Mouse (Mus musculus) liver, embryonic 15.5 days (tissue): ENCODE data around the gene Xylt1. TPM values are rescaled to one million over a fixed set of nuclear protein-coding genes. Genes with fewer than 3 reads are reported as not detected.

Experiments
- ATAC-seq: fragments of 200-750 bp; cut with Nextera tagmentation; 2 replicates; pipeline ENCODE4 v1.8.0; 2017; ENCODE audit warnings: moderate number of reproducible peaks, mild to moderate bottlenecking, moderate library complexity; ENCODE audit not compliant: insufficient read depth
- H3K27ac ChIP-seq: fragments of 300-500 bp; sonication (generic); replicated peaks from 2 replicates; pipeline ENCODE4 v1.5.1; 2015; ENCODE audit warnings: mild to moderate bottlenecking, inconsistent platforms
- H3K27me3 ChIP-seq: fragments of 300-500 bp; sonication (generic); 2 replicates; pipeline ENCODE4 v1.6.1; 2015; ENCODE audit warnings: mild to moderate bottlenecking, inconsistent platforms
- H3K36me3 ChIP-seq: fragments of 300-500 bp; sonication (generic); replicated peaks from 2 replicates; pipeline ENCODE4 v1.6.1; 2015; ENCODE audit warnings: moderate library complexity, mild to moderate bottlenecking, inconsistent platforms
- H3K4me1 ChIP-seq: fragments of 300-500 bp; sonication (generic); replicated peaks from 2 replicates; pipeline ENCODE4 v1.6.1; 2015; ENCODE audit warnings: inconsistent platforms
- H3K4me2 ChIP-seq: fragments of 300-500 bp; sonication (generic); 2 replicates; pipeline ENCODE4 v1.6.1; 2015; ENCODE audit warnings: moderate library complexity, mild to moderate bottlenecking, inconsistent platforms
- H3K4me3 ChIP-seq: fragments of 300-500 bp; sonication (generic); replicated peaks from 2 replicates; pipeline ENCODE4 v1.5.1; 2015; ENCODE audit warnings: mild to moderate bottlenecking, inconsistent platforms
- H3K9ac ChIP-seq: fragments of 300-500 bp; sonication (generic); 2 replicates; pipeline ENCODE4 v1.6.1; 2015; ENCODE audit warnings: moderate library complexity, mild to moderate bottlenecking, inconsistent platforms
- H3K9me3 ChIP-seq: fragments of 300-500 bp; sonication (generic); replicated peaks from 2 replicates; pipeline ENCODE4 v1.6.1; 2016; ENCODE audit warnings: inconsistent platforms
- WGBS: fragments of 180-500 bp; shearing (Covaris S2); methylation state at CpG from one replicate; pipeline ENCODE4 v1.1.7; 2015; ENCODE audit warnings: mixed read lengths; ENCODE audit not compliant: insufficient replicate concordance; 5-methylcytosine and 5-hydroxymethylcytosine counted together
- polyA plus RNA-seq: library from polyadenylated mRNA; unstranded; fragments of >200 nt; fragmentation: Nextera tagmentation; extraction: Ambion mirVana; gene quantifications from 2 replicates; pipeline ENCODE4 v1.2.1, GENCODE M21; 2015

Xylt1 gene
- polyA plus RNA-seq, 1 experiment from 2014 or later = 0.24 TPM

DNA sequence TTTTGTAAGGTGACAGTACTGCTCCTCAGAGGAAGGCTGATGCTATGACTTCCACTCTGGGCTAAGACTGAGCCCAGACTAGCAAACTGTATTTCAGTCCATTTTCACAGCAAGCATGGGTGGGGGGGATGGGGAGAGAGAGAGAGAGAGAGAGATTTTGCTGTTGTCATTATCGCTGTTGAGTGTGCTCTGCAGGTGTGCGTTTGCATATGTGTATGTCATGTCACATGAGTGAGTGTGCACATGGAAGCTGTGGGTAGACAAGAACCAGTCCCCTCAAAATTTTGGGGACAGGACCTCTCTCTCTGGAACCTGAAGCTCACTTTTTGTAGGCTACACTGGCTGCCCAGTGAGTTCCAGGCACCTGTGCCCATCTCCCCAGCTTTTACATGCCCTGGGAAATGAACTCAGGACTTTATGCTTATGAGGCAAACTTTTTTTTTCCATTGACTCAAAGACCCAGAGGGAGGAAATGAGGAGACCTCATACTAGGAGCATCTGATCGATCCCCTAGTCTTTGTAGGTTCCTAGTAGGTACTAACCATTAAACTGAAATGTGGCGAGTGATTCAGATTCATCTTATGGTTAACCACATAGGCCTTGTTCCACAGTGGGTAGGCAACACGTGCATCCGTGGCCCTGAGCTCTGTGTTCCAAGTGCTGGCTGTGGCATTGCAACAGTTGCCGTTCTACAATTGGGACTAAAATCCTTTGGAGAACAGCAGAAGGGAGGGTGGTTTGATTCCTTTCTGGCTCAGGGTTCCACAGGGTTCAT lies 85.4 kb downstream of the Xylt1 start:
- no peaks in the 10 kb centered on the region for H3K9me3 ChIP-seq
- no peak overlapping the region for H3K4me2 ChIP-seq
- H3K4me3 ChIP-seq = no peak overlapping the region
- no peaks in the 10 kb centered on the region for H3K4me1 ChIP-seq
- no peak overlapping the region for H3K27ac ChIP-seq
- WGBS = 66% methylated on average over 7 of the region's 7 CpGs
- H3K27me3 ChIP-seq = no peaks in the 10 kb centered on the region
- no peak for ATAC-seq
- H3K36me3 ChIP-seq = no peaks in the 10 kb centered on the region
- H3K9ac ChIP-seq = no peak overlapping the region

DNA sequence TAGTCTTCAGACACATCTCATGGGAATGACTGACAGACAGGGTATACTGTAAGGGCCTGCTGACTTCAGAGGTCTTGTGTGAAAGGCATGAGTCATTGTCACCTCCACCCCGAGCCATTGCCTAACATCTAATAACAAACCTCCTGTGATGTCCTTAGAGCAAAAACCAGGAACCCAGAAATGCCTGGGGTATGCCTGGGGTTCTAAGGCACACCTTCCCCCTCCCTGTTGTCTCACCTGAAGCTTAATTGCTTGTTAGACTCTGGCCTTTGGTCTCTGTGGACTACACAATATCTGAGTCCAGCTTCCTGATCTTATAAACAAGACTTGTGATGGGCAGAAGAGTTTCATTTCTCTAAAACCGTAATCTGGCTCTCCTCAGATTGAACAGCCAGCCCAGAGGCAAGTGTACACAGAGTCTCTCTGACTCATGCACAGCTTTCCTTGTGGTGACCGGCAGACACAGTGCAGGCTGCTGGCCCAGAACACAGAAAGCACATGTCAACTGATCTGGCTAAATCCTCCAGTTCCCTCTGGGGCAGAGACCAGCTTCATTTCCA lies 89.5 kb downstream of the Xylt1 start:
- Histone ChIP-seq H3K4me2 (no peak overlapping the region), H3K4me1 (no peaks in the 10 kb centered on the region), H3K4me3 (no peak overlapping the region), H3K9ac (no peak overlapping the region), H3K27ac (no peak overlapping the region), H3K27me3 (no peaks in the 10 kb centered on the region), H3K9me3 (no peaks in the 10 kb centered on the region), H3K36me3 (no peaks in the 10 kb centered on the region)
- peak; percentile 31 for ATAC-seq
- WGBS = 44% methylated on average over 3 of the region's 3 CpGs

DNA sequence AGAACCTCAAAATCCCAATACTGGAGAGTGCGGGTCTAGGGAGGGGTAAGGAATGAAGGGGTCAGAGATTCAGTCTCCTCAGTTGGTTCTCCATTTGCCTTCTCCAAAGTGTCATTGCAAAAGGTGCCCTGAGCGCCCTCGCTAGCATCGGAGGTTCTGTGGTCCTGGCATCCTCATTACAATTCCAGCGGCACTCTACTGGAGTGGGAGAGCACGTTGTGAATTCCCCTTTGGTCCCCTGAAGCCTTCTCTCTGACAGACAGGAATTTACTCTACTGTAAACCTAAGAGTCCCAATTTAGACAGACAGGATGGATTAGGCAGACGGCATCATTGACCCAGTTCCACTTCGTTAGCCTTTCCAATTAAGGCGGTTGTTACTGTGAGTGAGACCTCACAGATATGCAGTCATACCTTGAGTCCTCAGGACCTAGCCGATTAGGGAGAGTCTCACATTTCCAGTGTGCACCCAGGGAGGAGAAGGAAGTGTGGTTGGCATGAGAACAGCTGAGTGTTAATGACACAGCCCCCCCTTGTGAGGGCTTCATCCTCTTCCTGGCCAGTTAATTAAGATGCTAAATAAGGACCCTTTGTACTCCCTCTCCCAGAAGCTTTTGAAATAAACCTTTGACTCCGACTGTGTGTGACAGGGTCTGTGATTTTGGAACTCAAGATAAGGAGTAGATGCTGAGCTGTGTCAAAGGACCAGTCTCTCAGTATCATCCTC lies 91.4 kb downstream of the Xylt1 start:
- Histone ChIP-seq H3K36me3 (no peaks in the 10 kb centered on the region), H3K27me3 (no peaks in the 10 kb centered on the region), H3K9ac (no peak overlapping the region), H3K9me3 (no peaks in the 10 kb centered on the region), H3K27ac (no peak overlapping the region), H3K4me1 (no peaks in the 10 kb centered on the region), H3K4me3 (no peak overlapping the region), H3K4me2 (no peak overlapping the region)
- no peak for ATAC-seq
- 59% methylated on average over 11 of the region's 11 CpGs for WGBS

DNA sequence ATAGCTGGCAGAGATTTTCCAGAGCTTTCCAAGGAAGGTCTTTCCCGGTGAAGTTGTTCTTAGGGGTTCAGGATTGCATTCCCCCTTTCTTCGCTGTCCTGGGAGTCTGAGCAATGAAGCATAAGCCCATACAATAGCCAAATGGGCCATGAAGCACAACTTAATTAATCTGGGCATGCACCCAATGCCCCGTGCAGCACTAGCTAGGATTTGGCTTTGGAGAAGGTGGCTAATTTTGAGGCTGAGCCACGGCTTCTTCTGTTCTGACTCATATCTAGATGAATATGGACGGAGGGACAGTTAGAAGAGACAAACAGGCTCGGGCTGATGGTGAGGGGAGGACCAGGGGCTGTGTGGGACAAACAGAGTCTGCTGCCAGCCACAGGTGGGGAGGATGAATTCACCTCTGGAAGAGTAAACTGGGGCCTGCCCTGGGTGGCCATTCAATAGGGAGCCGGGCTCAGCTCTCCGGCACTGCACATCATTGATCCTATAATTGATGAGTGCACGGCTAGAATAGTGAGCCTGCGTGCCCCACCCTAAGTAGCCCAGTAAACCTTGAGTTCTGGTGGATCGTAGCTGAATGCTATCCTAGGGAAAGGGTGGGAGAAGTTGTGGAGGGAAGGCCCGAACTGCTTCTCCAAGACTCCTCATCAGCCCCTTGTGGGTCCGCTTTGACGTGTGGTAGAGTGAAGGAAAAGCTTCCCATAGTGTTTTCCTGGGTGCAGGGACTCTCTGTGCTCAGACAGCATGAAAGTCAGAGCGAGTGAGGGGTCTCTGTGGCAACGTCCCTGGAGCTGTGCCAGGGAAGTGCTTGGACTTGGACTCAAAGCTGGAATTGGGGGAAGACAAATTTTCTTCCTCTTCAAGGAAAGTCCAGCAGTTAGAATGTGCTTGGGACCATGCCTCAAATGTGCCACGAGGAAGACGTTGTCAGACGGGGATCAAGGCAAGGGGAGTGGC lies 92.3 kb downstream of the Xylt1 start:
- H3K27ac ChIP-seq = no peak overlapping the region
- H3K36me3 ChIP-seq = no peaks in the 10 kb centered on the region
- no peak overlapping the region for H3K9ac ChIP-seq
- H3K27me3 ChIP-seq = no peaks in the 10 kb centered on the region
- H3K9me3 ChIP-seq = no peaks in the 10 kb centered on the region
- no peak overlapping the region for H3K4me3 ChIP-seq
- H3K4me2 ChIP-seq = no peak overlapping the region
- WGBS = 56% methylated on average over 19 of the region's 19 CpGs
- no peaks in the 10 kb centered on the region for H3K4me1 ChIP-seq
- no peak for ATAC-seq

DNA sequence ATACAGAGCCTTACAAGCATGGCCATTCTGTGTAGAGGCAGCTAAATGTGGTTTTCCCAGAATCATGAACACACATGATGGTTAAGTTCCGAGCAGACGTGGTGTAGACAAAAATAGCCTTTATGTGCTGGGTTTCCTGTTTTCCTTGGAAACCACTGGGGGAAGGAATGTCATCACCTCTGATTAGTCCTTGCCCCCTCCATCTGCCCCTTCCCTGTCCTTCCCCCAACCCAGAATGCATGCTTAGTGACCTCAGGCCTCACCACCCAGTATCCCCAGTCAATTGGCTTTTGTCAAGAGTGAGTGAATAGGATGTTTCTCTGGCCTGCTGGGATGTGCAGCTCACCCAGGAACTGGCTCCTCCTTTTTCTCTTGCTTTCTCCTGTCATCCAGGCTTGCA lies 93.5 kb downstream of the Xylt1 start:
- 59% methylated on average over 2 of the region's 2 CpGs for WGBS
- no peaks in the 10 kb centered on the region for H3K9me3 ChIP-seq
- H3K27ac ChIP-seq = no peak overlapping the region
- no peak overlapping the region for H3K4me2 ChIP-seq
- no peaks in the 10 kb centered on the region for H3K4me1 ChIP-seq
- no peak for ATAC-seq
- H3K27me3 ChIP-seq = no peaks in the 10 kb centered on the region
- no peak overlapping the region for H3K4me3 ChIP-seq
- no peaks in the 10 kb centered on the region for H3K36me3 ChIP-seq
- no peak overlapping the region for H3K9ac ChIP-seq

DNA sequence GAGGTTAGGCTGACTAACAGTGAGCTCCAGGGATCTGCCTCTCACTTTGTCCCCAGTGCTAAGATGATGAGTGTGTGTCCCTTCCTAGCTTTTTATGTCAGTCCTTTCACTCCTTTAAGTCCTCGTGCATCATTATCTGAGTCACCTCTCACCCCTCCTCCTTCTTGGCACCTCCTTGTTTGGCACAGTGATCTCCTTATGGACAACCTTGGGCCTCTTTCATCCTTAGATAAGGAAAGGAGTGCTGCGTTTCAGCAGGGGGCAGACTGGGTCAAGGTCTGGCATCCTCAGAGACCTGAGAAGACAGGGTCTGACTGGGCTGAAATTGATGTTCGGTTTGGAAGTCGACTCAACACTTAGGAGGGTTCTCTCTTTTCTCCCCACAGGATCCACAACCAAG lies 94.3 kb downstream of the Xylt1 start:
- WGBS = 48% methylated on average over 4 of the region's 4 CpGs
- Histone ChIP-seq H3K4me1 (no peaks in the 10 kb centered on the region), H3K9ac (no peak overlapping the region), H3K27me3 (no peaks in the 10 kb centered on the region), H3K9me3 (no peaks in the 10 kb centered on the region), H3K4me3 (no peak overlapping the region), H3K4me2 (no peak overlapping the region), H3K27ac (no peak overlapping the region), H3K36me3 (no peaks in the 10 kb centered on the region)
- ATAC-seq = no peak

DNA sequence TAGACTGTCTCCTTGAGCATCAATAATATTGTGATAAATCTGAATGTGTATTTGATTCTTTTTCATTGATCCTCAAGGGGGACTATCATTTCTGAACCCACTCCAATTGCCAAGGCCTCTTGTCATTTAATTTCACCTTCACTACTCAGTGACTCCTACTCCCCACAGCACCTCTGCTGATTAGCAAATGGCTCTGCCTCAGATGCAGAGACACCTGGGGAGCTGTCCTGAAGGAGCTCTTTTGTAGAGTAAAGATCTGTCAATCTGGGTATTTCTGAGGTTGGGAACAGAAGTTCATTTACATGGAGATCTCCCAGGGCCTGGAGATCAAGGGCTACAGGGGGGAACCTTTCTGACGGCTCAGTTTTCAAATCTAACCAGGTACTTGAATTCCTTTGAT lies 98.2 kb downstream of the Xylt1 start:
- Histone ChIP-seq H3K9ac (no peak overlapping the region), H3K27me3 (no peaks in the 10 kb centered on the region), H3K4me3 (no peak overlapping the region), H3K27ac (no peak overlapping the region), H3K4me2 (no peak overlapping the region), H3K9me3 (no peaks in the 10 kb centered on the region), H3K4me1 (no peaks in the 10 kb centered on the region), H3K36me3 (no peaks in the 10 kb centered on the region)
- 46% methylated on average over 1 of the region's 1 CpGs for WGBS
- ATAC-seq = no peak

DNA sequence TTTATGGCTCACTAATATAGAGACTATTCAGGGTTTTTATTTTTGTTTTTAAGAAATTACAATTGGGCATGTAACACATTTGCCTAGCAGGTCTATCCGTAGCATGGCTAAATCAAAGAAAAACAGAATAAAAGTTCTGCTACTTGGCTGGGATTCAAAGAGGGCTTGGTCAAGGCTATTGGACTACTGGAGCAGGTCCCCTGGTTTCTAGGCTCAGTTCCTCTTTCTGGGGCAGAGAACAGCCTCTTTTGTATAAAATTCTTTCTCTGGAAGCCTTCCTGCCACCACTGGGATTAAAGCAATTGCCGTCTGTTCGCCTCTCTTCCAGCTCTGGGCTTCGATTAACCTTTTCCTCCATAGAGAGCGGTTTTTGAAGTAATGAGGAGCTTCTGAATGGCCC lies 100.1 kb downstream of the Xylt1 start:
- H3K4me2 ChIP-seq = no peak overlapping the region
- peaks cover 10% of the 10 kb centered on the region for H3K4me1 ChIP-seq
- ATAC-seq = no peak
- no peaks in the 10 kb centered on the region for H3K36me3 ChIP-seq
- H3K9me3 ChIP-seq = no peaks in the 10 kb centered on the region
- H3K27me3 ChIP-seq = no peaks in the 10 kb centered on the region
- H3K27ac ChIP-seq = 0 out of 2 replicates have a peak overlapping the region, but pooled peaks have one; percentile 14
- no peak overlapping the region for H3K4me3 ChIP-seq
- H3K9ac ChIP-seq = no peak overlapping the region
- 75% methylated on average over 5 of the region's 5 CpGs for WGBS

DNA sequence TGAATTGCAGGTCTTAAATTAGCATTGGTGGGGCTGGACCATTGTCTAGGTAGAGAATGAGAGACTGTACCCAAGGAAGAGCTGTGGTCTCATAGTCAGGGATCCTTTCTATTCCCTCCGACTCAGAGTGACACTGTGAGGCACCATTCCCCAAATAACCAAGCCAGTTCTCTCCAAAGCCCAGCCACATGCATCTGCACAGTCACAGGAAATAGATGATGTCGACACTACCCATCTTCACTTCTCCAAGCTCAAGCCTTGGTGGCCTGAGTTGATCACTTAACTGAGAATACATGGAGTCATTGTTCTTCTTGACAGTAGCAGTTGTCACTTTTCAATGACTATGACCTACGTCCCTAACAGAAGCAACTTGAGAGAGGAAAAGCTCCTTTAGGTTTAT lies 100.6 kb downstream of the Xylt1 start:
- WGBS = 48% methylated on average over 3 of the region's 3 CpGs
- Histone ChIP-seq H3K4me2 (no peak overlapping the region), H3K9me3 (no peaks in the 10 kb centered on the region), H3K27me3 (no peaks in the 10 kb centered on the region), H3K4me3 (no peak overlapping the region), H3K4me1 (peaks cover 10% of the 10 kb centered on the region), H3K36me3 (no peaks in the 10 kb centered on the region), H3K27ac (0 out of 2 replicates have a peak overlapping the region, but pooled peaks have one; percentile 14), H3K9ac (no peak overlapping the region)
- no peak for ATAC-seq

DNA sequence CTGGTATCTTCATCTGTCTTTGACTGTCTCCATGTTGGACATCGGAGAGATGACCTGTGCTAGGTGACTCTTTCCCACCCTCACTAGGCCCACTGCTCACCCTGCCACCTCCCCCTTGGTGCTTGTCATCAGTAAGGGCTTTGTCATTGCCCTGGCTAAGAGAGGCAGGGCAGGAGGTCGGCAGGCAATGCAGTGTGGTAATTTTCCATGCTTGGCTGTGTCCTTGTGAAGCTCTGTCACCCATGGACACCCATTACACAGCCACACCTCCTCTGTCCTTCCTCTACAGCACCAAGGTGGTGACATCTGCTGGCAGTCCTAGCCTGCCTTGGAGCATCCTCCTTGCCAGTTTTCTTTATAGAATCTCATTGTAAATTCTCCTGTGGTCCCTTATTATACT lies 101.9 kb downstream of the Xylt1 start:
- 57% methylated on average over 2 of the region's 2 CpGs for WGBS
- no peaks in the 10 kb centered on the region for H3K27me3 ChIP-seq
- H3K4me3 ChIP-seq = no peak overlapping the region
- no peaks in the 10 kb centered on the region for H3K9me3 ChIP-seq
- no peak for ATAC-seq
- H3K36me3 ChIP-seq = no peaks in the 10 kb centered on the region
- no peak overlapping the region for H3K4me2 ChIP-seq
- H3K27ac ChIP-seq = no peak overlapping the region
- H3K4me1 ChIP-seq = peaks cover 10% of the 10 kb centered on the region
- H3K9ac ChIP-seq = no peak overlapping the region

DNA sequence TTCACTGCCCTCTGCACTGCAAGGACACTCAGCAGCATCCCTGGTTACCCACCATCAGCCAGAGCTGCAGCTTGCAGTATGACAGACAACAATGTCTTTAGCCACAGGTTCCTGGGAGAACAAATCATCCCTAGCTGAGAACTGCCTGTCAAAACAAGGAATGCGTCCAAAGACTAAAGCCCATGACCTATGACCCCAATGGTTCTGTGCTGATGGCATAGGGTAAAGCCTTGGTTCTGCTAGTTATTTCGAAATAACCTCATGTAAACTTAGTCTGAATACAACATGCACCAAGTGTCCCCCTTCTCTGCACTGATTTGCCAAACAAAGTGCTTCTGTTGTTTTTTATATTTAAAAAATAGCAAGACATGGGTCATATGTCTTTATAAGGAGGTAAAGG lies 103.8 kb downstream of the Xylt1 start:
- Histone ChIP-seq H3K27me3 (no peaks in the 10 kb centered on the region), H3K4me1 (peaks cover 10% of the 10 kb centered on the region), H3K36me3 (no peaks in the 10 kb centered on the region), H3K4me3 (no peak overlapping the region), H3K9me3 (no peaks in the 10 kb centered on the region), H3K4me2 (no peak overlapping the region), H3K9ac (no peak overlapping the region), H3K27ac (no peak overlapping the region)
- ATAC-seq = no peak
- WGBS = 58% methylated on average over 2 of the region's 2 CpGs
